Mouse (Mus musculus): ENCODE results near the gene Pold4.

Gene Pold4

DNA sequence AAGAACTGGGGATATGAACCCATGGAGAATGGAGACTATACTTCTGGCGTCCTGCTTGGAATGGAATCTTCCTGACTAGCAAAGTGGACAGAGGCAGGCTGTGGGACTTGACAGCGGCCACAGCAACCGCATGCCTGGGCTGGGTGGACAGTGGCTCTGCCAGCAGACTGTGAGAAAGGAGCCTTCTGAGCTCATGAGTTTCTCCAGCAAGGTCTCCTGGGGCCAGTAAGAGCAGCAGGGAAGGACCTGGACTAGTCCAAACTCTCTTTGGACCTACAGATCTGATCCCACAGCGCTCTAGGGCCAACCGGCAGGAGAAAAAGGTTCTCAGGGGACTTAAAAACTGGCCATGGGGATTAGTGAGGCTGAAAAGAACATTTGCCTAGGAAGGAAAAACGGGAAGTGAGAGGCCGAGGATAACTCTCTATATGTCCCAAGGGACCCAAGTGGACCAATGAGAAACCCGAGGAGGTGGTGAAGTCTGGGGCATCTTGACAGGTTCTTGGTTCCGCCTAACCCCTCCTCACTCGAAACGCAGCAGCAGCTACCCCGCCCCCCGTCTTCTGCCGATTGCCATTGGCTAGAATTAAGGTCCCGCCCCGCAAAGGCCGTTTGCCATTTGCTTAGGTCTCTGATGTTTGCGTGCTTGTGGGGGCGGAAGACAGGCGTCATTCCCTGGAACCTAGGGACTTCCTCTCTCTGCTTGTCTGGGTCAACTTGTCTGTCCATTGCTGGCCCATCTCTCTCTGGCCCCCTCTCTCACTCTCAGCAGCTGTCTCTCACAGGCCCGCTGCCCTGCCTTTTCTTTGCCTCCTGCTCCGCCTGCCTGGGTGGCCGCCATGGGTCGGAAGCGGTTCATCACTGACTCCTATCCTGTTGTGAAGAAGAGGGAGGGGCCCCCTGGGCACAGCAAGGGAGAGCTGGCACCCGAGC, at the start of gene Pold4:
TSS of gene Pold4 (plus strand) at position 647 of the 933 bp plus-strand sequence.
- DNase-seq = peak; percentile 100

DNA sequence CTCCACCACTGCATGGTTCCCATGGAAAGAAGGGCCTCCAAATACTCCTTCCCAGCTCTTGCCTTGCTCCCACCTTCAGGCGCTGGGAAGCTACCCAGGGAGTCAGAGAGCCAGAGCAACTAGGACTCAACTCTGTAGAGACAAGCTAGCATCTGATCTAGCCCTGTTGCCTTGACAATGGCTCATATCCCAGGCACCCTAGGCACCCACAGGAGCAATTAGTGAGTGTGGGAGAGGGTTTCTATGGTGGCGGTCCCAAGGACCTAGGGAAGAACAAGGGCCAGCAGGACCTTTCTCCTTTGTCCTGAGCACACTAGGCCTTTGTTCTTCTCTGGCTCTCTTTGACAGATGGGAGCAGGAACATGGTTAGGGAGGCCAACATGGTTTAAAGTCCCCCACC, 48.0 kb upstream of the Pold4 start:
- no peak for DNase-seq

DNA sequence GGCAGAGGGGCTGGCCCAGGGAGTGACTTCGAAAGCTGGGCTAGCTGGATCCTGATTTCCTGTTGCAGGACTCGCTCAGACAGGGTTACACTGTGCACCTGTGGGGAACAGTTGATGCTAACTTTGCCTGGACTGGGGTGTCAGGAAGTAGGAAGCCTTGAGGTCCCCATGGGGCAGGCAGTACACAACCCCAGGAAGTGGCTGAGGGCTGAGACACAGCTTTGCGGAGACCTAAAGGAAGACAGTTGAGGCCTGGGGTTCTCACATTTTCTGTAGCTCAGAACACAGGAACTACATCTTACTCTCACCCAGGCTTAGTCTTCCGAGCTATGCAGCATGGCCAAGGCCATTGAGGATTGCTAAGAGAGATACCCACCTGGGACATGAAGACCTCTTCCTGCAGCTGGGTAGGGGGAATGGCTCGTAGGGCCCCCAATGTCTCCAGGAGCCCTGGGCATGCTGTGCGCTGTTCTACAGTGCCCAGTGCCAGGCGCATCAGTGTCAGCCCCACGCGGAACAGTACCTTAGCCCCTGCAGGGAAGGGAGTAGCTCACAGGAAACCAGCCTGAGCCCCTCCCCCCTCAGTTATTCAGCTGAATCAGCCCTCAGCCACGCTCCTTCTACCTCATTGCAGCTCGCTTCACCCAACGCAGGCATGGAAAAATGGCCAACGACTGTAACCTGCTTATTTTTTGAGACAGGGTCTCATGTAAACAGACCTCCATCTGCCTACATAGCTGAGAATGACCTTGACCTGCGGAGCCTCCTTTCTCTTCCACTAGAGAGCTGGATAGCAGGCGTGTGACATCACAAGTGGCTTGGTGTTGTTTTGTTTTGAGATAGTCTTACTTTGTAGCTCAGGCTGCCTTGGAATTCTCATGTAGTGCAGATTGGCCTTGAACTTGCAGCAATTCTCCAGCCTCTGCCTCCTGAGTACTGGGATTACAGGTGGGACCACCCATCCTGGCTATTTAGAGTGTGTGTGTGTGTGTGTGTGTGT, 46.4 kb upstream of the Pold4 start:
- peak; percentile 44 for DNase-seq

DNA sequence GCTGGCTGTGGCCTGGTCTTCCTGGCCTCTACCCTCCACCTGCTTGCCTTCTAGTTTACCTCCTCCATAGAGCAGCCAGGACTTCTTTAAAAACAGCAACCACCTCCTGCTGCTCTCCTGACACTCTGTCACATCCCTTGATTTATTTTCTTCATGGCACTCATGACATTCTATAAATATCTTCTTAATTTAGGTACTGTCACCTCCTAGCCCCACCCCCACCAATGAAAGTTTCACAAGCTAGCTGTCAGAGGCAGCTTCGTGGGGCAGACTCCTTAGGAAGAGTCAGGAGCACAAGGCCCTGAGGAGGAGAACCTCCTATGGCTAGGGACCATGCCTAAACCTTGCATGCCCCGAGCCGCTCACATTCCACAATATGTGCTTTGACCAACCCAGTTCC, 44.4 kb upstream of the Pold4 start:
- DNase-seq = no peak

DNA sequence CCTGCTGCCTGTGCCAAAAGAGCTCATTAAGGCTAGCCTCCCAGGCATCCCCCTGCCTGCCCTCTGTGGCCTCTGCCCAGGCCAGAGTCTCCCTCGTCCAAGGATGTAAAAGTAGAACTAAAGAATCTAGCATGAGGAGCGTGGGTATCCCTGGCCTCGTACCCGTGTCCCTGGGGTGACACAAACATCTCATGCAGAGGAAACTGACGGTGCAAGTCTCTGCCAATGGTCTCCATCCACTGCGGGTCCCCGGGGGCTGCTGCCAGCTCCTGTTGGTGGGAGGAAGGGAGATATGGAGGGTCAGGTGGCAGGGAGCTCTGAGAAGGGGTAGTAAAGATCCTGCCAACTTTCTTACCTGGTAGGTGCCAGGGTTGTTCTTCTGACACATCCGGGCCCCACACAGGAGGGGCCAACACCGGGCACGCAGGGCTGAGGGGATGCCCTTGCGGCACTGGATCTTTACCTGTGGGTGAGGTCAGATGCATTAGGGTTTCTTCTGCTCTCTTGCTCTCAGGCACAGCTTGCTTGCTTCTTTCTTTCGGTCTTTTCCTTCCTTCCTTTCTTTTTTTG, 42.6 kb upstream of the Pold4 start:
- no peak for DNase-seq

DNA sequence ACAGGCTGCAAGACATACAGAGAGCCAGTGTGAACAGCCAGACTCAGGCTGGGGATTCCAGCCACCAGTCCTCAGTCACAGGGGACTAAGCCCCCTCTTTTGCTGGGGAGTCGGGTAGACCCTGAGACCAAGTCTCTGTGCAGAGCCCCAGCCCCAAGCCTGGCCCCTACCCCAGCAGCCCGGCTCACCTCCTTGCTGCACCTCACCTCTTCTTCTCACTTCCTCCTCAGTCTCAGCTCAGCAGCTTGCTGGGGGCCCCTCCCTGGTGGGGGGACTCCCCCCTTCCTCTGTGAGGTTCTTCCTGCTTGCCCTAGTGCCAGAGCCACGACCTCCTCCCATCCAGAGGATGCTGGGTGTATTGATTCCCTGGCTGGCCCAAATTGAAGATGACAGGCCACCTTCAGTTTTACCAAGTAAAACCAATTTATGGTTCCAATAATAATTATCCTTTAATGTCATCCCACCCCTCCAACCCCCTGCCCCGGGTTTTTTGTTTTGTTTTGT, 40.8 kb upstream of the Pold4 start, which contains the start of gene Tbc1d10c:
TSS of gene Tbc1d10c (minus strand) at position 454 of the 504 bp plus-strand sequence.
- peak; percentile 70 for DNase-seq

DNA sequence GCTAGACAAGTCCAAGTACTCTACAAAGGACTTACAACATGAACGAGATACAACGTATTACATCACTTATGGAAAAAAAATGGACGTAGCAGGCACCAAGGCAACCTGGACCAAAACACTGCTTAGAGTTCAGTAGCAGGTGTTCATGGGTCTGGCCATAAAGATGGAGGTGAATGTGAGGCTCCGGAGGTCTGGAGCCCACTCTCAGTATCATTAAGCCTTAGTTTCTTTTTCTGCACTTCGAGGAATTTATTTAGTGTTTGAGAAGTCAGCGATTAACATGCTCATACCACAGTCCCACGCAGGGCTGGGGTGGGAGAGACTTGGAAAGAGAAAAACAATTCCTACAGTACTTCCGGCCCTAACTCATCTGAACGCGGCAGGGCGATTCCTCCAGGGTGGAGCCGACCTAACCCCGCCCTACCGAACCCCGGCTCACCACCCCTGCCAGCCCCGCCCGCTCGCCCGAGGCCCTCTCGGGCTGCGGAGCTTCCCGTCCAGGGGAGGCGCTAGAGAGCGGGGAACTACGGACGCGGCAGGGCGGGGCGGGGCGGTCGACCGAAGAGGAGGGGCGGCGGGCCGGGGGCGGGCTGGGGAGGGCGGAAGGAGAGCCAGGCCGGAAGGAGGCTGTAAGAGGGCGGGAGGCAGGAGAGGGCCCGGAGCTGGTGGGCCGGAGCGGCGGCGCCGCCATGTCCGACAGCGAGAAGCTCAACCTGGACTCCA, 40.0 kb upstream of the Pold4 start, which contains the start of gene Ppp1ca:
TSS of gene Ppp1ca (plus strand) at position 538 of the 723 bp plus-strand sequence.
- peak; percentile 97 for DNase-seq

DNA sequence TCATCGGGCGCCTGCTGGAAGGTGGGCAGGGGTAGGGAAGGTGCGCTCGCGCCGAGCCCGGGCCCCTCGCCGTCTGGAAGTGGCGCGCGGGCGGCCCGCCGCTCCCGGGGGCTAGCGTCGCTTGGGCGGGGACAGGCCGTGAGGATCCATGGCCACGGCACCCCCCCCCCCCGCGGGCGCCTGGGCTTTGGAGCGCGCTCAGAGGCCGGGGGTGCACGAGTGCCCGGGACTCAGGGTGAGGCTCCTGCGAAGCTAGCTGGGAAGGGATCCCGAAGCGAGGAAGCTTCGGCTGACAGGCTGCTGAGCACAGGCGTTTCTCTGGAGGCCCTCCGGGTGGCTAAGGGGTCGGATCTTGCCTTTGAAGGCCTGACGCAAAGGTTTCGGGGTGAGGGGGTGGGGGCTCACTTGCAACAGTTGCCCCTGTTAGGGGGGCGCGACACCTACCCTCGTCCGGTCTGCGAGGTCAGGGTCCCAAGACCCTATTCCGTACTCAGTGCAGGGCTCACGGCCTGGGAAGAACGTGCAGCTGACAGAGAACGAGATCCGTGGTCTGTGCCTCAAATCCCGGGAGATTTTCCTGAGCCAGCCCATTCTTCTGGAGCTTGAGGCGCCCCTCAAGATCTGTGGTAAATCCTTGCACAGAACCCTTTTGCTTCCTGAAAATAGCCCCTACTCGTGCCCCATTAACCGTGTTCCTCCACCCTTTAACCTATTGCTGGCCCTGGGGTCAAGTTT, 39.3 kb upstream of the Pold4 start:
- no peak for DNase-seq

DNA sequence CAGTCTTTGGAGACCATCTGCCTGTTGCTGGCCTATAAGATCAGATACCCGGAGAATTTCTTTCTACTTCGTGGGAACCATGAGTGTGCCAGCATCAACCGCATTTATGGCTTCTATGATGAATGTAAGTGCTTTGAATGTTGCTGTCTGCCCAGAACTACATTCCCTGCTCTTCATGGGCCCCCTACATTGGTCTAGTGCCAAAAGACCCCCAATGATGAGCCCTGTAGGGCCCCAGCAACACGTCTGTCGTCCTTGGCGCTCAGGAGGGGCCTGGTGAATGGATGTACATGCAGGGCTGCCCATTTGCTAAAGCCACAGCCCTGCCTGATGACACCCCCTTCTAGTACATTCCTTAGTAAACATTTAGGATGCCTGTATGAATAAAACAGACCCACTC, 38.6 kb upstream of the Pold4 start:
- DNase-seq = no peak

DNA sequence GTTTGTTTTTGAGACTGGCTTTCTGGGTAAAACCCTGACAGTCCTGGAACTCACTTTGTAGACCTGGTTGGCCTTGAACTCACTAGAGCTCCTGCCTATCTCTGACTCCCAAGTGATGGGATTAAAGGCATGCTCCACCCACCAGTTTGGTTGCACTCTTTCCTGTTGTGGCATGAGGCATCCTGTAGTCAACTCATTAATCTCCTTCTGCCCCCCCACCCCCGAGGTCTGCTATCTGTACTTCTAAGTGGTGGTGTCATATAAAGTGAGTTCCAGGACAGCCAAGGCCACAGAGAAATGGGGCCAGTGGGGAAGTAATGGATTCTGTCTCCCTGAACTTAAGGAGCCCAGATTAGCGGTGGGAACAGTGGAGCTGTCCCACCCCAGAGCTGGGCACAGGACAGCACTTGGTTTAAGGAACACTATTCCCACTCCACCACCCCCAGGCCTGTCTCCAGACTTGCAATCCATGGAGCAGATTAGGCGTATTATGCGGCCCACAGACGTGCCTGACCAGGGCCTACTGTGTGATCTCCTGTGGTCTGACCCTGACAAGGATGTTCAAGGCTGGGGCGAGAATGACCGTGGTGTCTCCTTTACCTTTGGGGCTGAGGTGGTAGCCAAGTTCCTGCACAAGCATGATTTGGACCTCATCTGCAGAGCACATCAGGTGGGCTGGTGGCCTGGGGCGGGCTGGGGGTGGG, 37.5 kb upstream of the Pold4 start:
- DNase-seq = no peak

DNA sequence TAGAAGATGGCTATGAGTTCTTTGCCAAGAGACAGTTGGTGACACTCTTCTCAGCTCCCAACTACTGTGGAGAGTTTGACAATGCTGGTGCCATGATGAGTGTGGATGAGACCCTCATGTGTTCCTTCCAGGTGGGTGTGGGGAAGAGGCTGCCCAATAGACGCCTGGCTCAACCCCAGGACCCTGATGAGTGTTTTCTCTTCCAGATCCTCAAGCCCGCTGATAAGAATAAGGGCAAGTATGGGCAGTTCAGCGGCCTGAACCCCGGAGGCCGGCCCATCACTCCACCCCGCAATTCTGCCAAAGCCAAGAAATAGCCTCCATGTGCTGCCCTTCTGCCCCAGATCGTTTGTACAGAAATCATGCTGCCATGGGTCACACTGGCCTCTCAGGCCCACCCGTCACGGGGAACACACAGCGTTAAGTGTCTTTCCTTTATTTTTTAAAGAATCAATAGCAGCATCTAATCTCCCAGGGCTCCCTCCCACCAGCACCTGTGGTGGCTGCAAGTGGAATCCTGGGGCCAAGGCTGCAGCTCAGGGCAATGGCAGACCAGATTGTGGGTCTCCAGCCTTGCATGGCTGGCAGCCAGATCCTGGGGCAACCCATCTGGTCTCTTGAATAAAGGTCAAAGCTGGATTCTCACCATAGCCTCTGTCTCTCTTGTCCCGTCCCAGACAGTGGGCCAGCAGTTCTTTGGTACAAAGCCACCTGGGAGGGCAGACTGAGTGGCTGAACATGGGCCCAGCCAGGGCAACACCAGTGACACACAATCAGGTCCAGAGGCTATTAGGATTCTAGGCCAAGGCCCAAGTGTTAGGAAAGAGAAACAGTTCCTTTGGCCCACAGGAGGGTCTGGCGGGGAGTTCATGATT, 36.7 kb upstream of the Pold4 start:
- DNase-seq = no peak

DNA sequence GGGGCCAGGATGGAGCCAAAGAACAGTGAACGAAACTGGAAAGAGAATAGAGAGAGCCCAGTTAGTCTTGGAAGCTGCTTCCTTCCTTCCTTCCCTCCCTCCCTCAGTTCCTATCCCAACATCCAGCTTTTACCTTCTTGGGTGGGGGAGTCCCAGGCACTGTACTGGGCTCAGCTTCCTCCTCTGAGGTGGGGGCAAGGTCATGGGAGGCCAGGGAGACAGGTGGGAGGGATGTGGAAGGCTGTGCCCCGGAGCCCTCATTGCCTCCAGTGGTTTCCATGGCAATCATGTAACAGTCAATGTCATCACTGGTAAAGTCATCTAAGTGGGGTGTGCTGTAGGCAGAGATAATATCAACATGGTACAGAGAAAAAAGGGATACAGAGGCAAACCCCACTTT, 35.7 kb upstream of the Pold4 start:
- DNase-seq = no peak

DNA sequence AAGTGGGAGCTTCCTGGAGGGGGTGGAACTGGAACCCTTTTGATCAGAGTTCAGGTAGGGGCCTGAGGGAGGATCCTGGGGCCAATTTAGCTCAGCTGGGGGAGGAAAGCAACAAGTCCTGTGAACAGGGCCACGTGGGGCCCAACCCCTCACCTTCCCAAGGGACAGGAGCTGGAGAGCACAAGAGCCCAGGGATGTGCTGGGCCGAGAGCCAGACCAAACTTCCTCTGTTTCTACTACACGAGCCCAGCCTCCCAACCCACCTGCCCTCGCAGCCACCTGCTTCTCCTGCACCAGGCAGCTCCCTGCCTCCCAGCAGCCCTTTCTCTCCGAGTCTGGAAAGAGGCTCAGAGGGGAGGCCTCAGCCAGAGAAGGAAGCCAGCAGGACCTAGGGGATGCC, 35.2 kb upstream of the Pold4 start:
- DNase-seq = no peak

DNA sequence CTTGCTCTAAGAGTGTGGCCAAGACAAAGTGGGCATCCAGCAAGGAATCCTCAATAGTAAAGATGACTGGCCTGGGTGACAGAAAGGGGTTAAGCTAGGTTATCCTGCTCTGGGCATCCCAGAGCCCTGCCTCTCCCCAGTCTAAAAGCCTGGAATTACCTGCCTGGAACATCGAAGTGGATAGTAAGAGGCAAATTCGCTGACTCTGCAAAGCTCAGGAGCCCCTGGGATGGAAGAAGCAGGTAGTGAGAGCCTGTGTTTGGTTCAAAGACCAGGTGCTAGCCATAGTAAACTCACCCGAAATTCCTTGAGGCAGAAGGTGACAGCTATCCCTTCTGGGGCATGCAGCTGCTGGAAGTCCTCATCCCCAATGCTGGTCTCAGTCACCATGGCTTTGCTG, 34.5 kb upstream of the Pold4 start:
- DNase-seq = no peak

DNA sequence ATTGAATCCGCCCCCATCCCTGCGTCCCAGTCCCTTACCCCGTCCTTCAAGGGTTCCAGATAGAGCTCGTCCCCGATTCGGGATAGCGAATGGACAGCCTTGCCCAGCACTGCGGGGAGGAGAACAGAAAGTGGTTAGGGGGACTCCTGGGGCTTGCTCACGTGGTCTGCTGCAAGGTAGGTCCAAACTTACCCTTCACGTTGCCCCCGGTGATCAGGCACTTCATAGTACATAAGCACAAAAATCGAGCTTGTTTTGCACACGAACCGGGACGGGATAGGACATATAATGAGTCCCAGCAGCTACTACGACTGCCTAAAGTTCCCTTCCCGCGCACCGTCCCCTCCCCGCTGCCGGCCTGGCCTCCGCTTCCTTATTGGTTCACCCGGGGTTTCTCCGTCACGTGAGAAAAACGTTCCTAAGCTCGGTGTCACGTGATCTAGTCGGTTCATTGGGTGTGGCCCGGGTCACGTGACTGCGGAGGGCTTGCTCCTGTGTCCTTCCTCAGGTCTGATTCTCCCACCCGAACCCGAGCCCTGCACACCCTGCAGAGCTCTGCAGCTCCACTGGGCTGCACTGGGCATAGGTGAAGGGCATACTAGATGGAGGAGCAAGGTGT, 30.3 kb upstream of the Pold4 start, which contains the start of gene Rad9a:
TSS of gene Rad9a (minus strand) at position 372 of the 619 bp plus-strand sequence.
- DNase-seq = peak; percentile 100

DNA sequence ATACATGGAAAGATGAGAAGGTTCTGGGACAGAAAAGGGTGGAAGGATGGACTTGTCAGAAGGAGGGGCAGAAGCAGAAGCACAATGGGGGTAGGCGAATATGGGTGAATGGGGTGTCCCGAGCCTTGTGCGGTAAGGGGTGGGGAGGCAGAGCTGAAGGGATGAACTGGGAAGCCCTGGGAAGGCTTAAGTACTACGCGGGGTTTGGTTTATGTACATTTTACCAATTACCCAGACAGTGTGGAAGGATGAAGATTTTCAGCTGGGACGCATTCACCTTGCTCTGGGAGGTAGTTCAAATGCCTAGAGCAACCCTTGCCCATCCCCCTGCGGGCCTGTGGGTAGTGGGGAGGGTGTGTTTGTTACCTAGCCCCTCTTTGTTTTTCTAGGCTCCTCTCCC, 29.6 kb upstream of the Pold4 start:
- no peak for DNase-seq

DNA sequence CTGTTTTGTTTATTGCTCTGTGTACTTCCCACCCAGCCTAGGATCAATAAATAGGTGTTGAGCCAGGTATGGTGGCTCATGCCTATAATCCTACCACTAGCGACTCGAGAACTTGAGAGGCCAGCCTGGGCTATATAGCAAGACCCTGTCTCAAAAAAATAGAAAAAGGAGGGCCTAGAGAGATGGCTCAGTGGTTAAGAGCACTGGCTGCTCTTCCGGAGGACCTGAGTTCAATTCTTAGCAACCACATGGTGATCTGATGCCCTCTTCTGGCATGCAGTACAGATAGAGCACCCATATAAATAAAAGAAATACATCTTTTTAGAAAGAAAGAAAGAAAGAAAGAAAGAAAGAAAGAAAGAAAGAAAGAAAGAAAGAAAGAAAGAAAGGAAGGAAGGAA, 28.6 kb upstream of the Pold4 start:
- DNase-seq = peak; percentile 56

DNA sequence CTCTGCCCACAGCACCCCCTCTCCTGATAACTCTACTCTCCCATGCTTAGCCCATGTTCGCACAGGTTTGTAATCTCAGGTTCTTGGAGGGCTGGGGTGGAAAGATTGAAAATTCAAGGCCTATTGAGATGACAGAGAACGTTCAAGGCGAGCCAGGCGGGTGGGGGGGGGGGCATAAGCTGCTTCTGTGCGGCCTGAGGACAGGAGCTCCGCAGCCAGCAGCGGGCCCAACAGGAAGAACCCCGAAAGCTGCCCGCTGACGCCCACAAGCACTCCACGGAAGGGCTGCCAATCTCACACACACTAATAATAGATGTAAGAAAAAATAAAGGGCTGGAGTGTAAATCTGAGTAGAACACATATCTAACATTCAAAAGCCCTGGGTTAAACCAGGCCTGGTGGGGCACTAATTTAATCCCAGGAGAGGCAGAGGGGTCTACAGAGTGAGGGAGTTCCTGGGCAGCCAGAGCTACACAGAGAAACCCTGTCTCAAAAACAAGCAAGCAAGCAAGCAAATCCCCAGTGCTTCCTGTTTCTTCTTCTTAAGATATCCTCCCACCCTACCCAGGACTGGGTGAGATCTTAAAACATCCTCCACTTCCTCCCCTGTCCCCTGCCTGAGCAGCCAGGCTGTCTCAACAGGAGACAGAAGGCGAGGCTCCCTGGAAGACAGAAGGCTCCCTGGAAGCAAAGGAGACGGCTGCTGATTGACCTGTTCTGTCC, 27.9 kb upstream of the Pold4 start:
- DNase-seq = peak; percentile 62
